Mouse (Mus musculus) layer of hippocampus, adult 9-10 months (tissue): ENCODE data around the gene Ccdc126.

Experiments
- DNase-seq: peaks from one replicate; pipeline ENCODE4 v3.0.0; 2022; ENCODE audit warnings: low spot score

Ccdc126 gene

DNA sequence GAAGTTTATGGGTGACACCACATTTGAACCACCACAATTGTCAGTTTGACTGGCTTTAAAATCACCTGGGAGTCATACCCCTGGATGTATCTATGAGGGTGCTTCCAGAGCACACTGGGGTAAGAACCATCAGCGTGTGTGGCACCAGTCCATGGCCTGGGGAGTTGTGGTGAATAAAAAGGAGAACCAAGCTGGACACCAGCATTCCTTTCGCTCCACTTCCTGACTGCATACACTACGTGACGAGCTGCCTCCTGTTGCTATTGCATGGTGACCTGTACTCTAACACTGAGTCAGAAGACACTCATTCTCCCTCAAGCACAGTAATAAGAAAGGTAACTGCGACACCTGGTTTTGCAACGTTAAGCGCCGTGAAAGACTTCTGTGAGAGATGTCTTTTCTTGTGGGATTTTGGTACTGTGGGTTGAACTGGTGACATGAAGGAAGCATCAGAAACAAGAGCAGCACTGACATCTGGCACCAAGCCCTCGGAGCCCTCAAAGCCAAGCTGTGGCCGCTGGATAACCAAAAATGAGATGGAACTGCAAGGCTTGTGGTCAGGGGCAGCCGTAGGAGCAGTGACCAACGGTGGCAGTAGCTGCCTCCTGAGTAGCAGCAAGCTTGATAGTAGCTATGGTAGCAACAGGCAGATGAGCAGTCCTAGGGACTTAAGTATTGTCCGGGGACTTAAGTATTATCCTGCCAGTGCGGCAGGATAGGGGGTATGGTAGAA, 24.8 kb downstream of the Ccdc126 start:
- DNase-seq: no peak

- no peak for DNase-seq
Measured at GRCm38 (mm10) chr6:49349826-49350225, 30.8 kb downstream of the Ccdc126 start.

GRCm38 (mm10) chr6:49354613-49355012, 35.5 kb downstream of the Ccdc126 start:
- no peak for DNase-seq

GRCm38 (mm10) chr6:49355171-49355570, 36.1 kb downstream of the Ccdc126 start:
- no peak for DNase-seq

GRCm38 (mm10) chr6:49360420-49360819, 41.3 kb downstream of the Ccdc126 start:
- no peak for DNase-seq

GRCm38 (mm10) chr6:49367159-49368054, 48.3 kb downstream of the Ccdc126 start, which contains the start of gene Fam221a:
Gene Fam221a, plus strand, starts transcription at chr6:49367739.
- DNase-seq: peak; percentile 10

- DNase-seq: no peak
Measured at GRCm38 (mm10) chr6:49368212-49368611, 49.1 kb downstream of the Ccdc126 start.

DNA sequence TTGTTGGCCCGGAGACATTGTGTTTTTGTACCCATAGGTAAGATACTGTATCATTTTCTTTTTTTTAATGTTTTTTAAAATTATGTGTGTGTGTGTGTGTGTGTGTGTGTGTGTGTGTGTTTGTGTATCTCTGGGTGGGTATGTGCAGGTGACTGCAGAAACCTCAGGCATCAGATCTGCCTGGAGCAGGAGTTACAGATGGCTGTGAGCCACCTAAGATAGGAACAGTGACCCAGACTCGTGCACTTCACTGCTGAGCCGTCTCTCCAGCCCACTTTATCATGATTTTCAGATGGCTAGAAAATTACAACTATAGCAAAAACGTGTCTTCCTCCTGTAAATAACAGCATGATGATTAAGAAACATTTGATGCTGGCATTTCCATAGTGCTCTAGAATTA, 53.6 kb downstream of the Ccdc126 start:
- no peak for DNase-seq

GRCm38 (mm10) chr6:49373943-49374342, 54.9 kb downstream of the Ccdc126 start:
- no peak for DNase-seq

DNA sequence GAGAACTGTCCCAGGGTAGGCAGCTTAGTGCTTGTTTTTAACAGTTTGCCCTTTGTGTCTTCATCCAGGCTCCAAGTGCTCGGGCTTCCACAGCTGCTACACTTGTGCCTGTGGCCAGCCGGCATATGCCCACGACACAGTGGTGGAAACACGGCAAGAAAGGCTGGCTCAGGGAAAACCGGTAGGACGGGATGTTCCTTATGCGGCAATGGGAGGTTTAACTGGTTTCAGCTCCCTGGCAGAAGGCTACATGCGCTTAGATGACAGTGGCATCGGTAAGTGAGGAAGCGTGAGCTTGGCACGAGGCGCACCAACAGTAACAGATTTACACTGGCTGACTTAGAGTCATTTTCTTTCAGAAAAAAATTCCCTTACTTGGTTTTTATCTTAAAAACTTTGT, 59.3 kb downstream of the Ccdc126 start:
- DNase-seq: no peak
